Mouse (Mus musculus): ENCODE results near the gene Nat8.
A peak's percentile ranks its signal among the peaks of the same experiment; 100 is the strongest.
"Not testable (repeated sequence)": the region's sequence is repeated elsewhere in the genome, so short reads cannot be mapped to it uniquely, and the experiment has no call there.

Nat8 gene

GRCm38 (mm10) chr6:85831796-85832321 is at the start of gene Nat8:
Gene Nat8 (minus strand): TSS chr6:85832082.
- DNase-seq (ENCODE audit: low spot score in 2 of 2), result no peak

DNA sequence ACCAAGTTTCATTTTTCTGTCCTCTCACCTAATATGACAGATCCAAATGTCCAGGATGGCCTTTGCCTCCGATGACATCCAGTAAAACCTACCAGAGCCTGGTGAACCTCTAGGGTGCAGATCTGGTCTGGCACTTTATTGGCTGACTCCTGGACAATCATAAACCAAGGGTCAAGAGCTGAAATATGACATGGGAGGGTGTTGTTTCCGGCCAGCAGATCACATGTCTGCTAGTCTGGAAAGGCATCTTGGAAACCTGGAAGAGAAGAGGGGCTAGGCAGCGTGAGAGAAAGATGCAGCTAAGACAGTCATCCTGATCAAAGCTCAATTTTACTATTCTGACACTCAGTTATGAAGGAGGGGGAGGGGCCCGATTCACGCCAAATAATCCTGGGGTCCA is 37.1 kb upstream of the Nat8 start, which contains the start of gene Nat8f2:
TSS of gene Nat8f2 (minus strand) at position 153 of the 400 bp plus-strand sequence.
- DNase-seq (ENCODE audit: low spot score in 2 of 2), result not testable (repeated sequence)

DNA sequence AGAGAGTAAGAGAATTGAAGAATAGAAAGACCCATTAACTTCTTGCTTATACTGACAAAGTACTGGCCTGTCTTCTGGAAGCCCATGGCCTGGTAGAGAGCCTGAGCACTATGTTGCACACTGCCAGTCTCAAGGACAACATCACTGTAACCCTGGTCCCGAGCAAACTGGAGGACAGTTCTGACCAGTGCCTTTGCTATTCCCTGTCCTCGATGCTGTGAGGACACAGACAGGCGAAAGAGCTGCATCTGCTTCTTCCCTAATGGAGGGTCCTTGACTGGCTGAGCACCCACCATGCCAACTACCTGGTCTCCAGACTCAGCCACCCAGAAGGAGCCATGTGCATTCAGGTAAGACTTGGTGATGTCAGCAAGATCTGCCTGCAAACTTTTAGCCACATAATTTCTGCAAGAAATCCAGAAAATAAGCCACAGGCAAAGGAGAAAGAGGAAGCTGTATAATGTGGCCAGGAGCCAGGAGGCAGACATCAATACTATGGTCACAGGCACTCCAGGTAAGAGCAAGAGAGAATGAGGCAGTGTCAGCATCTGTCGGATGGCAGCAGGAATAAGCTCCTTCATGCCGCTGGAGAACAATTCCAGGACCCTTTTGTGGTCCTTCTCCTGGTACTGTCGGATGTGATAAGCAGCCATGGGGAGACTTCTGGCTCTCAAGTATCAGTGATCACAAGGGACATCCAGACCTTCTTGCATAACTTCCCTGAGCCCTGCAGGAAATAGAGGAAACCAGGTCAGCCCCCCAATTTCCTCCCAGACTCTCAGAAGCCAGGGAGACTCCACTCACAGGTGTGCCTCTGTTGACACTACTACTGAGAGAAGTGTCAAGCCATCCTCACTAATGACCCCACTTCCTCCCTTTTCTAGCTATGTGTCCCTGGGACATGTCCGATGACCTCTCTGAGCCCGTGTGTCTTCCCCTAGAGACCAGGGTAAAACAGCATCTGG is 36.1 kb upstream of the Nat8 start:
- no peak for DNase-seq (ENCODE audit: low spot score in 2 of 2)

DNA sequence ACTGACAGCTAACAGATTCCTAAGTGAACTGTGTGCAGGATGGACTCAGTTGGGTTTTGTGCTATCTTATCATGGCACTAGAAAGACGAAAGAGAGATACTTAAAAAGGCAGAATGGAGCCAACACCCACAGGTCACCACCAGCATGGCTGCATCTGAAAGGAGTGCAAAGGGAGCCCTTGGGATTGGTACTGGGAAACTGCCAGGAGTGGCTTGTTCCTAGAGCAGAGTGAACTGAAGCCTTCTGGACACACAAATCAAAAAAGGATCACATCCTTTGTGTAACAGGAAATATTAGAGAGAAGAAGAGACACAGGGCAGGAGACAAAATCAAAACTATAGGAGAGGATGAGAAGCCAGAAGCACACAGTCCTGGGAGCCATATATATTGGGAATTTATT is 35.1 kb upstream of the Nat8 start:
- not testable (repeated sequence) for DNase-seq (ENCODE audit: low spot score in 2 of 2)

DNA sequence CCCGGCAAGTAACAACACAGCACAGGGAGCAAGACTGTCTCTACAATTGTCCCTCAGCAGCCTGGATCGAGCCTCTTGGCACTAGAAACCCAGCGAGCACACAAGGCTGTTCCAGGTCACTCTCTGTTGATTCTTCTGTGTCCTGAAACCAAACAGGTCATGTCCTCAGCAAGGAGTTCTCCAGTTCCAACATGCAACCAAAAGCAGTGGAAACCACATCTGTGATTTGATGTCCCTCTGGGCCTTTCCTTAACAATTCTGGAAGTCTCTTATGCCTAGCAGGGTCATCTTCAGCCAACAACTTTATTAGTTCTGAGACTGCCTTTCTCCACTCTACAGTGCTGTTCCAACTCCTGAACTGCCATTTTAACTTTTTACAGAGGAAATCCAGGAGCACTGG is 34.3 kb upstream of the Nat8 start:
- not testable (repeated sequence) for DNase-seq (ENCODE audit: low spot score in 2 of 2)

GRCm38 (mm10) chr6:85864900-85865639 is 33.2 kb upstream of the Nat8 start:
- not testable (repeated sequence) for DNase-seq (ENCODE audit: low spot score in 2 of 2)

DNA sequence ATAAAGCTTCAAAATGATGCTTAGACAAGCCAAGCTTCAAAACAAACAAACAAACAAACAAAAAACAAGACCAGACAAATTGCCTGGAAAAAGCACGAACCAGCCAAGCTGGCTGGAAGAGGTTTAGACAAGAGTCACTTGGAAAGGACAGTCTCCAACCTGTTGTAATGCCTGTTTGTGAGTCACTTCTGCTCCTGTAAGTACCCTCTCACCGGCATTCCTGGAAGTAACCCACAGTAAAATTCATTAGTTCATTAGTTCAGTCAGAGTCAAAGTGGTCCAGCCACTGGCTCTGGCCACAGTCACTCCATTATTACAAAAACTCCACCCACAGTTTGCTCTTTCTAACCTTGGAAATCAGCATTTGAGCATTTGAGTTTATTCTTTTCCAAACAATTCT is 32.0 kb upstream of the Nat8 start:
- no peak for DNase-seq (ENCODE audit: low spot score in 2 of 2)

GRCm38 (mm10) chr6:85863136-85863535 is 31.3 kb upstream of the Nat8 start:
- DNase-seq (ENCODE audit: low spot score in 2 of 2), result no peak

DNA sequence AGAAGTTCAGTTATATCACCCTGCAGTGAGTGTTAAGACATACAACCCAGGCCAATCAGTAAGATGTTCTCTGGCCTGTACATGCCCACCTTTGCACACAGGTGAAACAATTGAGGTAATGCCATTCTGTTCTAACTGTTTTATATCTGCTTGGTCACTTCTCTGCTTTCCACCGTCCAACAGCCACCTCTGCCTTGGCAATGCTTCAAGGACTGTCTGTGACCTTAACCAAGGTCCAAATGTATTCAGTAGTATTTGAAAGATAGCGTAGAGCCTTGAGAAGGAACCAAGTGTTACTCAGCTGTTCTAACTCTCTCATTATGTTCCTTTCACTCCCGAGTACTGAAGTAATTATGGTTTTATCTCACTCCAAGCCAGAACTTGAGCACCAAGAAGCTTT is 30.7 kb upstream of the Nat8 start:
- DNase-seq (ENCODE audit: low spot score in 2 of 2), result no peak

GRCm38 (mm10) chr6:85861247-85861646 is 29.4 kb upstream of the Nat8 start:
- DNase-seq (ENCODE audit: low spot score in 2 of 2), result no peak

GRCm38 (mm10) chr6:85856194-85856678 is 24.4 kb upstream of the Nat8 start:
- peak in 1 of 2 experiments; percentile 21 for DNase-seq (ENCODE audit: low spot score in 2 of 2)

GRCm38 (mm10) chr6:85853481-85853880 is 21.6 kb upstream of the Nat8 start:
- DNase-seq (ENCODE audit: low spot score in 2 of 2), result no peak

DNA sequence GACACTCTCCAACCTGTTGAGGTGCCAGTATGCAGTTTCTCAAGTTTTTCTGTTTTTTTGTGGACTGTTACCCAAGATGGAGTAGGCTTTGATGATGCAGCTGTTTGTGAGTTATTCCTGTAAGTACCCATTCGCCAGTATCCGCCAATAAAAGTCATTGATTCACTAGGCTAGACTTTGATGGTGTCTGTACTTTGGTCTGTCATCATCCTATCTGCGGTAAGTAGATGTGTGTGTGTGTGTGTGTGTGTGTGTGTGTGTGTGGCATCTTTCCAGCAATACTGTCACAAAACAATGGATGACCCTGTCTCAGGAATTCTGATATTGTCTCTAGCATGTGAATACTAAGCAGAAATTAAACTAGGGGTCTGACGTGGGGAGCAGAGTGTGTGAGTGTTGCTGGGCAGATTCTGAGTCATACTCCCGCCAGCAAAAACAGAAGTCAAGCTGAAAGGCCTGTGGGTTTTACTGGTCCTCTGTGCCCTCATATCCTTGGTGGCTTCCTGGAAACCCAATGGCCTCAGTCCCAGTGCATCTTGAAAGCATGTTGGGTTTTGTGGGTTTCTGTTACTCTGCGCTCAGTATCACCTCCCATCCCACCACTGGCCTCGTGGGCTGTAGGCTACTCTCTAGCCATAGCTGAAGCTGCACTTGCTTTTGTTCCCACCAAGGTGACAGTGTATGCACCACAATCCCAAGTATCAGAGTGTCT is 19.3 kb upstream of the Nat8 start:
- DNase-seq (ENCODE audit: low spot score in 2 of 2), result no peak

- DNase-seq (ENCODE audit: low spot score in 2 of 2), result no peak
Measured at GRCm38 (mm10) chr6:85849240-85849639, 17.4 kb upstream of the Nat8 start.

DNA sequence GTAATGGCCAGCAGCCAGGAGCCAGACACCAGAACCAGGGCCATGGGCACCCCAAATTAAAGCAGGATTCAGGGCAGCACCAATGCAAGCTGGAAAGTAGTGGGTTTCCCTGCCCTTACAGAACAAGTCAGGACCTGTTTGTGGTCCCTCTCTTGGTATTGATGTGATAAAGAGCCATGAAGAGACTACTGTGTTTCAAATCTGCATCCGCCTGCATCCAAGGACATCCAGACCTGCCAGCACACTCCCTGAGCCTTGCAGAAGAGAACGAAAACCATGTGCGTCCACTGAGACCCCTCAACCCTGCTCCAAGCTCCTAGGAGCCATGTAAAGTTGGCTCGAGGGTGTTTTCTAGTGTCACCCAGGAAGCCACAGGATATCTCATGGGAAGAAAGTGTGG is 16.3 kb upstream of the Nat8 start:
- no peak for DNase-seq (ENCODE audit: low spot score in 2 of 2)

DNA sequence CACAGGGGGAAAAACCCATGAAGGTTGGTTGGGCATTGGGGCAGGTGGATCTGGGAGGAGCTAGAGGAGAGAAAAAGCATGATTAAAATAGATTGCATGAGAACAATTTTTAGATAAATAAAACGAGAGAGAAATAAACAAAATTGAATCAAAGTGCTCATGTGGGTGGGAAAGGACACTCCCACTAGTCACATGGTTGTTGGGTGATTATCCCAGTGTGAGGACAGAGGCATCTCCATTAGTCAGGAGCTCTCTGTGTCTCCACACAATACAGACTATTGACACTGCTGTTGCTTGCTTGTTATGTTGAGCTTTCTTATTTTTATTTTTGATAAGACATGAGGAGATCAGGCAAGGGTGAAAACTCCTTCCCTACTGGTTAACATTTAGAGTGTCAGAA is 15.0 kb upstream of the Nat8 start:
- DNase-seq (ENCODE audit: low spot score in 2 of 2), result no peak

DNA sequence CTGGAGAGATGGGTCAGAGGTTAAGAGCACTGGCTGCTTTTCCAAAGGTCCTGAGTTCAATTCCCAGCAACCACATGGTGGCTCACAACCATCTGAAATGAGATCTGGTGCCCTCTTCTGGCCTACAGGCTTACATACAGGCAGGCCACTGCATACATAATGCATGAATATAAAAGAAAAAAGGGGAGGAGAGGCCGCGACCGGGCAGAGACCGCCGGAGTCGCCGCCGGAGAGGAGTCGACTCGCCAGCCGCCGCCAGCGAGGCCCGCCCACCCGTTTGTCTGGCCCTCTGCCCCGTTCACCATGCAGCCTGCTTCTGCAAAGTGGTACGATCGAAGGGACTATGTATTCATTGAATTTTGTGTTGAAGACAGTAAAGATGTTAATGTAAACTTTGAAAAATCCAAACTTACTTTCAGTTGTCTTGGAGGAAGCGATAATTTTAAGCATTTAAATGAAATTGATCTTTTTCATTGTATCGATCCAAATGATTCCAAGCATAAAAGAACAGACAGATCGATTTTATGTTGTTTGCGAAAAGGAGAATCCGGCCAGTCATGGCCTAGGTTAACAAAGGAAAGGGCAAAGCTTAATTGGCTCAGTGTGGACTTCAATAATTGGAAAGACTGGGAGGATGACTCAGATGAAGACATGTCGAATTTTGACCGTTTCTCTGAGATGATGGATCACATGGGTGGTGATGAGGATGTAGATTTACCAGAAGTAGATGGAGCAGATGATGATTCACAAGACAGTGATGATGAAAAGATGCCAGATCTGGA is 12.0 kb upstream of the Nat8 start:
- DNase-seq (ENCODE audit: low spot score in 2 of 2), result not testable (repeated sequence)

- DNase-seq (ENCODE audit: low spot score in 2 of 2), result no peak
Measured at GRCm38 (mm10) chr6:85839982-85840381, 8.1 kb upstream of the Nat8 start.

- DNase-seq (ENCODE audit: low spot score in 2 of 2), result no peak
Measured at GRCm38 (mm10) chr6:85838674-85839073, 6.8 kb upstream of the Nat8 start.

DNA sequence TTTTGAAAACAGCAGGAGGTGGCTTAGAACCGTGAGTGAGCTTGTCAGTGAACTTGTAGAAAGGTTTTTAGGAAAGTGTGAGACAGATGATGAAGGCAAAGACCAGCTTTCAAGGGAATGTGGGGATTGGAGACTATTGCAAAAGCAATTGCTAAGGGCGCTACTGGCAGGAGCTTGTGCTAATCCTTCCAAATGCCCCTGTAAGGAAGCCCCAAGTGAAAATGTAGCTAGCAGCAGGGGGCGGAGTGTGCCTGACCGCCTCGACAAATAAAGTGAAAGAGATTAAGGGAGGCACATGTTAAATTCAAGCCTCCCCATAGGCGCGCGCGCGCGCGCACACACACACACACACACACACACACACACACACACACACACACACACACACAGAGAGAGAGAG is 5.4 kb upstream of the Nat8 start:
- not testable (repeated sequence) for DNase-seq (ENCODE audit: low spot score in 2 of 2)

GRCm38 (mm10) chr6:85836827-85837226 is 4.9 kb upstream of the Nat8 start:
- peak in 1 of 2 experiments; percentile 30 for DNase-seq (ENCODE audit: low spot score in 2 of 2)
